Mouse (Mus musculus): ENCODE data around the gene Nckap5l. TPM values are rescaled to one million over a fixed set of nuclear protein-coding genes. Genes with fewer than 3 reads are reported as not detected.
A peak's percentile ranks its signal among the peaks of the same experiment; 100 is the strongest.
"Not testable (repeated sequence)": the region's sequence is repeated elsewhere in the genome, so short reads cannot be mapped to it uniquely, and the experiment has no call there.

The Nckap5l gene
- total and polyA plus RNA-seq, 2 experiments from 2014 or later, result 11.4 to 19.5 TPM

DNA sequence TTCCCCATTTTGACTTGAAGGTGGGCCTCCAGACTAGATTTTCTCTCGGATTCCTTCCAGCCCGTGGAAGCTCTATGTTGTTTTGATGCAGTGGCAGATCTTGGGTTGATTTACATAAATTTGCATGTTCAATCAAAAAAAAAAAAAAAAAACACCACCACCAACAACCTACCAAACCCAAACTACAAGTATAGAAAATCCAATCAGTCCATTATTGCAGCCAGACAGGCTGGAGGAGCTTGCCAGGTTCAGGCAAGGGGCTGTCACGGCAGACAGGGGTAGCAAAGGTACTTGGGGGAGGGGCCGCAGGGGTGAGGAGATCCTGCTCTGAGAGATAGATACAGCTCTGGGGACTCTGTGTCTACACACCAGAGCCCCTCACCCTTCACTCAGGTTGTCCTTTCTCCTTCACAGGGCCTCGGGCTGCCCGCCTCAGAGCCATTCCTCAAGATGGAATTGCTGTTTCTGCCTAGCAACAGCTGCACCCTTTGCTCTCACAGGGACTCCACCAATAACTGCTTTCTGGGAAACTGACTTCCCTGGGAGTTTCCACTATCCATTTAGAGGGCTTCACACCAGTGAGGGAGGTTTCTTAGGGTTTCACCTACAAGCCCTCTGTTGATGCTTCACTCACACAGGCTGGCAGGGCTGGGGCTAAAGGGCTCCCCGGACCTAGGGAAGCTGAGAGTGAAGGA lies 2.8 kb downstream of the Nckap5l start:
- TF ChIP-seq CTCF (IDR thresholded peaks at IDR 0.05; ENCODE audit: low read depth), result no peak
- Histone ChIP-seq H3K4me2 (ENCODE audit: low read depth, low read length) (peak overlapping the region; percentile 86; the same call in 1 of the 2 replicates), H3K9ac (replicated peaks; ENCODE audit: low read length) (no peak overlapping the region), H3K27ac (no peak overlapping the region), H3K27me3 (ENCODE audit: insufficient read depth, low read length) (no peaks in the 10 kb centered on the region), H3K4me3 (ENCODE audit: low read length) (no peak overlapping the region), H3K36me3 (ENCODE audit: insufficient read depth, low read length) (no peaks in the 10 kb centered on the region), H3K9me3 (ENCODE audit: low read length) (no peaks in the 10 kb centered on the region), H3K4me1 (ENCODE audit: insufficient read depth, low read length) (peaks cover 28% of the 10 kb centered on the region)
- DNase-seq (ENCODE audit: low spot score), result no peak
- WGBS, result 60% methylated on average over 7 of the region's 7 CpGs
- ATAC-seq, result no peak

DNA sequence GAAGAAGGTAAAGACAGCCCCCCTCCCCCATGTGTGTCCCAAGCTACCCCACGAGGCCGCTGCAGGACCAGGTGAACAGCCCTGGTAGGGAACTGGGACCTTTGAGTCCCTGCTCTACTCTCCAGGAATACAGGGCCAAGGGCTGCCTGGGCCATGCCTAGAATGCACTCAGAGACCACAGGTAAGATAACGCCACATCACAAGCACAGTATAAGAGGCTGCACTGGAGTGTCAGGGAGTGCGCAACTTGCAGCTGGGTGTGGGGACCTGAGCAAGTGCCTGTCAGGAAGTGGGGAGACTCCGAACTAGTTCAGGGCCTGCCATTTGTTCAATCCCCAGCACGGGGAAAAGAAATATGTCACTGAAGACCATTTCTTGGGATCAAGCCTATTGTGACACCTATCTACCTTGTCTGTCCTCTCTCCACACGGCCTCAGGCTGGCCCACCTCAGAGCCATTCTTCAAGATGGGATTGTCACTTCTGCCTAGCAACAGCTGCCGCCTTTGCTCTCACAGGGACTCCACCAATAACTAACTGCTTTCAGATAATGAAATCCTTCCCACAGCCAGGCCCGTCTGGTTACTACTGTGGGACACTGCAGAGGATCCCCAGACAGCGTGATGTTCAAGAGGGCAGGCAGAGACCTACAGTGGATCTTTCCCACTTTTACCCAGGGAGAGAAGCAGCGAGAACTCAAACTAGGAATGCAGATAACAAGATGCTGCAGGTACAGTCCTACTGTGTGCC lies 4.2 kb downstream of the Nckap5l start:
- Histone ChIP-seq H3K9me3 (ENCODE audit: low read length) (no peaks in the 10 kb centered on the region), H3K4me2 (ENCODE audit: low read depth, low read length) (no peak overlapping the region), H3K4me3 (ENCODE audit: low read length) (no peak overlapping the region), H3K36me3 (ENCODE audit: insufficient read depth, low read length) (no peaks in the 10 kb centered on the region), H3K4me1 (ENCODE audit: insufficient read depth, low read length) (peaks cover 37% of the 10 kb centered on the region), H3K9ac (replicated peaks; ENCODE audit: low read length) (no peak overlapping the region), H3K27ac (no peak overlapping the region), H3K27me3 (ENCODE audit: insufficient read depth, low read length) (no peaks in the 10 kb centered on the region)
- no peak for TF ChIP-seq CTCF (IDR thresholded peaks at IDR 0.05; ENCODE audit: low read depth)
- 71% methylated on average over 11 of the region's 11 CpGs for WGBS
- ATAC-seq, result no peak
- no peak for DNase-seq (ENCODE audit: low spot score)

DNA sequence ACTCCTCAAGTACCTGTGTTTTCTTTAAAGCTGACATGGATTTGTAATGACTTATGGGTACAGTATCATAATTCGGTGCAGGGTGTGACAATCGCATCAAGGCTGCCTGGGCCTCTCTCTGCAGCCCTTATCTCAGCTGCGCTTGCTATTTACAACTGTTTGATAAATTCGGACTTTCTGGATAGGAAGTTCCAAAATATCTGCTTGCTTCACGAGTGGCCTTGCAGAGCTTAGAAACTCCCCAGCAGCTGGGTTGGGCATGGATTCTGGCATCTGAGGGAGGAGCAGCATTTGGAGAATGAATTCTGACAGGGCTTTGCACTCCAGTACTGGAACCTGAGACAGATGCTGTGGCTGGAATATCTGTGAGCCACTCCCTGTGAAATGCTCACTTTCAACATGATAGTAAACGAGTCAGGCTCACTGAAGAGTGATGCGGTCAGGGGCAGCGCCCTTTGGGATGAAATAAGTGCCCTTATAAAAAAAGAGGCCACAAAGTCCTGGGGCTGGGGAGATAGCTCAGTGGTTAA lies 7.7 kb downstream of the Nckap5l start:
- no peak for DNase-seq (ENCODE audit: low spot score)
- Histone ChIP-seq H3K4me1 (ENCODE audit: insufficient read depth, low read length) (peaks cover 16% of the 10 kb centered on the region), H3K4me3 (ENCODE audit: low read length) (no peak overlapping the region), H3K9ac (replicated peaks; ENCODE audit: low read length) (no peak overlapping the region), H3K27me3 (ENCODE audit: insufficient read depth, low read length) (no peaks in the 10 kb centered on the region), H3K4me2 (ENCODE audit: low read depth, low read length) (no peak overlapping the region), H3K36me3 (ENCODE audit: insufficient read depth, low read length) (no peaks in the 10 kb centered on the region), H3K9me3 (ENCODE audit: low read length) (no peaks in the 10 kb centered on the region), H3K27ac (peak overlapping the region; percentile 64; the same call in 1 of the 2 replicates)
- no peak for TF ChIP-seq CTCF (IDR thresholded peaks at IDR 0.05; ENCODE audit: low read depth)
- no peak for ATAC-seq
- 69% methylated on average over 8 of the region's 8 CpGs for WGBS

DNA sequence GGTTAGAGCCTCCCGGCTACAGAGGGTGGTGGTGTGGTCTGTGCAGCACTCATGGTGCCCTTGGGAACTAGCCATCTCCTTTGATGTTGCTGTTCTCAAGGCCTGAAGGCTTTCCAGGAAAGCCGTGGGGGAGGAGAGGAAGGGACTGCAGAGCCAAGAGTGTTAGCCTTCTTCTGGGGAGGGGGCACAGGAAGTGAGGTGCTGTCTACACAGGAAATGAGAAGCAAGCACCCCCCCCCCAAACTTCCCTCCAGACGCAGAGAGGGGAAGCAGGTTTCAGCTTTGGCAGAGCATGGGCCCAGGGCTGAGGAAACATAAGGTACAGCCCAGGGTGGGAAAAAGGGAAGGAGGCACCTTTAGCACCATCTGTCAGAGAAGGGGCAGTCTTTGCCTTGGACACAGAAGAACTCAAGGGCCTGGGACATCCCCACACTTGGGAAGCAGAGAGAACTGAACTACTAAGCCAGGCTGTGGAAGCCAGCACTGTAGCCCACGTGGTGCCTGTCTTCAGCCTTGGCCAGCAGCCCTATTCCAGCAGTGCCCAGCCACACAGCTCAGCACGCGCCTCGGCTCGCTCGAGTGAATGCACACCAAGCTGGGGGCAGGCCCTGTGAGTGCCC lies 8.3 kb downstream of the Nckap5l start:
- no peak for TF ChIP-seq CTCF (IDR thresholded peaks at IDR 0.05; ENCODE audit: low read depth)
- WGBS, result 35% methylated on average over 9 of the region's 9 CpGs

DNA sequence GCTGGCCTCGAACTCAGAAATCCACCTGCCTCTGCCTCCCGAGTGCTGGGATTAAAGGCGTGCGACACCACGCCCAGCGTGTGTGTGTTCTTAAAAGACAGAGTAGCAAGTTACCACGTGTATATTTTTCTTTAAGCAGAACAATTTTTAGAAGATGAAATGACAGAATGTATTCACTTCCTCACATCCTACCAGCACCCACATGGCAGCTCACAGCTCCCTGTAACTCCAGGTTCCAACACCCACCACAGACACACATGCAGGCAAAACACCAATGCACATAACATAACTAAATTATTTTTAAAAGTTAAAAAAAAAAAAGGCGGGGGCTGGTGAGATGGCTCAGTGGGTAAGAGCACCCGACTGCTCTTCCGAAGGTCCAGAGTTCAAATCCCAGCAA lies 11.4 kb downstream of the Nckap5l start:
- not testable (repeated sequence) for ATAC-seq; H3K27ac ChIP-seq; H3K27me3 ChIP-seq (ENCODE audit: insufficient read depth, low read length); H3K4me3 ChIP-seq (ENCODE audit: low read length); H3K9me3 ChIP-seq (ENCODE audit: low read length); H3K36me3 ChIP-seq (ENCODE audit: insufficient read depth, low read length); DNase-seq (ENCODE audit: low spot score); H3K9ac ChIP-seq (replicated peaks; ENCODE audit: low read length); H3K4me2 ChIP-seq (ENCODE audit: low read depth, low read length)
- 89% methylated on average over 10 of the region's 10 CpGs for WGBS
- H3K4me1 ChIP-seq (ENCODE audit: insufficient read depth, low read length), result peaks cover 14% of the 10 kb centered on the region

More for the DNA sequence above, 8.3 kb downstream of the Nckap5l start:
- no peaks in the 10 kb centered on the region for H3K9me3 ChIP-seq (ENCODE audit: low read length)
- ATAC-seq (peak; percentile 87), DNase-seq (ENCODE audit: low spot score) (peak; percentile 76)
- H3K4me3 ChIP-seq (ENCODE audit: low read length), result no peak overlapping the region
- H3K27me3 ChIP-seq (ENCODE audit: insufficient read depth, low read length), result no peaks in the 10 kb centered on the region
- H3K27ac ChIP-seq, result peak overlapping the region; percentile 64; the same call in 1 of the 2 replicates
- no peak overlapping the region for H3K9ac ChIP-seq (replicated peaks; ENCODE audit: low read length)
- H3K4me2 ChIP-seq (ENCODE audit: low read depth, low read length), result no peak overlapping the region
- no peaks in the 10 kb centered on the region for H3K36me3 ChIP-seq (ENCODE audit: insufficient read depth, low read length)
- peaks cover 14% of the 10 kb centered on the region for H3K4me1 ChIP-seq (ENCODE audit: insufficient read depth, low read length)

DNA sequence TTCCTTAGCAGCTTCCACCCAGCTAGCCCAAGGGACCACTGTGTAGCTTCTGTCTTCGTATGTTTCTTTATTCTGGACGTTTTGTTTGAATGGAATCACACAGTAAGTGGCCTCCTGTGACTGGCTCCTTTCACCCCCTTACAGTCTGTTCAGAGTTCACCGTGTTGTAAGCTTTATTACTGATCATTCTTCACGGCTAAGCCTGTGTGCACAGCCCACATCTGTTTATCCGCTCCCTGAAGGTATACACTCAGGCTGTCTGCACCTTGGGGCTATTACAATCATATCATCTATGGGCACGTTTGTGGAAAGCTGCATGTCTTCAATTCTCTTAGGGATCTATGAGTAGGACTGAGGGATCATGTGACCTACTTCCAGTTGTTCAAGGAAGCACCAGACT lies 12.0 kb downstream of the Nckap5l start:
- H3K9ac ChIP-seq (replicated peaks; ENCODE audit: low read length), result no peak overlapping the region
- H3K27ac ChIP-seq, result no peak overlapping the region
- no peak overlapping the region for H3K4me2 ChIP-seq (ENCODE audit: low read depth, low read length)
- ATAC-seq, result no peak
- 39% methylated on average over 6 of the region's 6 CpGs for WGBS
- H3K4me3 ChIP-seq (ENCODE audit: low read length), result no peak overlapping the region
- DNase-seq (ENCODE audit: low spot score), result no peak
- peaks cover 20% of the 10 kb centered on the region for H3K4me1 ChIP-seq (ENCODE audit: insufficient read depth, low read length)
- no peaks in the 10 kb centered on the region for H3K9me3 ChIP-seq (ENCODE audit: low read length)
- TF ChIP-seq CTCF (IDR thresholded peaks at IDR 0.05; ENCODE audit: low read depth), result no peak
- no peaks in the 10 kb centered on the region for H3K36me3 ChIP-seq (ENCODE audit: insufficient read depth, low read length)
- H3K27me3 ChIP-seq (ENCODE audit: insufficient read depth, low read length), result no peaks in the 10 kb centered on the region

All from hindbrain, postnatal 0 days (tissue).